Comparison of ENCODE assay signal across 22 mouse cellular contexts in genomic region chr8:108648993-108649392, GRCm38 (mm10).
"Had no signal": no experiment of that assay in that cellular context is flagged by ENCODE, and none has a peak within 500 bp of the region (broad histone marks: within the 10 kb centered on the region; RNA-seq: fewer than 3 reads in every experiment).

No protein-coding gene starts in this region.

- H3K27ac ChIP-seq: limb, embryonic 10.5 days; limb, embryonic 13.5 days; liver, embryonic 12.5 days; liver, embryonic 15.5 days; macrophage; midbrain, embryonic 12.5 days; midbrain, embryonic 15.5 days; neural tube, embryonic 12.5 days; neural tube, embryonic 15.5 days; stomach, postnatal 0 days had no signal

- H3K9ac ChIP-seq: limb, embryonic 13.5 days; liver, embryonic 12.5 days; liver, embryonic 15.5 days; midbrain, embryonic 12.5 days; midbrain, embryonic 15.5 days; neural tube, embryonic 12.5 days; neural tube, embryonic 15.5 days had no signal

- H3K36me3 ChIP-seq: limb, embryonic 10.5 days; limb, embryonic 13.5 days; liver, embryonic 12.5 days; liver, embryonic 15.5 days; midbrain, embryonic 12.5 days; midbrain, embryonic 15.5 days; neural tube, embryonic 12.5 days; neural tube, embryonic 15.5 days had no signal

- ATAC-seq: inflammation-experienced regulatory T-cells, adult 6 months; intestine, embryonic 16.5 days; liver, embryonic 12.5 days; midbrain, embryonic 15.5 days had no signal

- H3K4me2 ChIP-seq: limb, embryonic 13.5 days; liver, embryonic 12.5 days; liver, embryonic 15.5 days; midbrain, embryonic 12.5 days; midbrain, embryonic 15.5 days; neural tube, embryonic 12.5 days; neural tube, embryonic 15.5 days had no signal

- DNase-seq: kidney, adult 18-20 months; kidney, adult 9 months; kidney, postnatal 14 days; kidney, postnatal 4 days; liver; right cerebral cortex, adult 18-20 months; right cerebral cortex, postnatal 14 days; right cerebral cortex, postnatal 4 days; thymus, adult 18-20 months; thymus, postnatal 36 days had no signal

- H3K27me3 ChIP-seq: limb, embryonic 13.5 days; liver, embryonic 12.5 days; liver, embryonic 15.5 days; midbrain, embryonic 12.5 days; midbrain, embryonic 15.5 days; neural tube, embryonic 12.5 days; neural tube, embryonic 15.5 days had no signal

- H3K4me3 ChIP-seq: limb, embryonic 10.5 days; limb, embryonic 13.5 days; liver, embryonic 12.5 days; liver, embryonic 15.5 days; midbrain, embryonic 12.5 days; midbrain, embryonic 15.5 days; neural tube, embryonic 12.5 days; neural tube, embryonic 15.5 days had no signal

- H3K4me1 ChIP-seq: liver, embryonic 12.5 days; liver, embryonic 15.5 days; midbrain, embryonic 12.5 days; midbrain, embryonic 15.5 days; neural tube, embryonic 12.5 days; neural tube, embryonic 15.5 days had no signal

- H3K9me3 ChIP-seq: limb, embryonic 10.5 days; limb, embryonic 13.5 days; liver, embryonic 12.5 days; liver, embryonic 15.5 days; midbrain, embryonic 12.5 days; midbrain, embryonic 15.5 days; neural tube, embryonic 12.5 days; neural tube, embryonic 15.5 days had no signal
